Mouse (Mus musculus) olfactory bulb, adult 2 months (tissue): ENCODE data around the gene Sap30l. TPM values are rescaled to one million over a fixed set of nuclear protein-coding genes. Genes with fewer than 3 reads are reported as not detected.
A peak's percentile ranks its signal among the peaks of the same experiment; 100 is the strongest.

Source experiments
- H3K27ac ChIP-seq: fragments of 200-500 bp; 2 replicates; pipeline ENCODE4 v1.5.1; 2012; ENCODE audit warnings: low read depth, low read length; ENCODE audit not compliant: insufficient read depth
- H3K4me1 ChIP-seq: fragments of 200-500 bp; 2 replicates; pipeline ENCODE4 v1.6.1; 2012; ENCODE audit warnings: low read length; ENCODE audit not compliant: control insufficient read depth, insufficient read depth
- H3K4me3 ChIP-seq: fragments of 200-500 bp; 2 replicates; pipeline ENCODE4 v1.5.1; 2012; ENCODE audit warnings: mild to moderate bottlenecking, low read depth, low read length, moderate library complexity; ENCODE audit not compliant: insufficient read depth
- CTCF ChIP-seq: fragments of 200-500 bp; IDR thresholded peaks from 2 replicates; pipeline ENCODE4 v1.5.1; 2012; ENCODE audit warnings: low read depth, mild to moderate bottlenecking, low read length, moderate library complexity; ENCODE audit not compliant: insufficient read depth
- POLR2A ChIP-seq: fragments of 200-500 bp; IDR thresholded peaks from 2 replicates; pipeline ENCODE4 v1.6.1; 2012; ENCODE audit warnings: mild to moderate bottlenecking, low read depth, low read length, moderate library complexity; ENCODE audit not compliant: insufficient read depth
- WGBS: fragments of 180-500 bp; shearing (Covaris S2); methylation state at CpG from one replicate; pipeline ENCODE4 v1.1.7; 2018; 5-methylcytosine and 5-hydroxymethylcytosine counted together
- polyA plus RNA-seq: library from polyadenylated mRNA; stranded (reverse); fragments of >200 nt; gene quantifications from 2 replicates; pipeline ENCODE4 v1.2.4, GENCODE M21; 2012; ENCODE audit warnings: low replicate concordance; ENCODE audit not compliant: missing spikeins, insufficient read depth, insufficient read length

Sap30l gene
- polyA plus RNA-seq, 1 experiment = not detected

DNA sequence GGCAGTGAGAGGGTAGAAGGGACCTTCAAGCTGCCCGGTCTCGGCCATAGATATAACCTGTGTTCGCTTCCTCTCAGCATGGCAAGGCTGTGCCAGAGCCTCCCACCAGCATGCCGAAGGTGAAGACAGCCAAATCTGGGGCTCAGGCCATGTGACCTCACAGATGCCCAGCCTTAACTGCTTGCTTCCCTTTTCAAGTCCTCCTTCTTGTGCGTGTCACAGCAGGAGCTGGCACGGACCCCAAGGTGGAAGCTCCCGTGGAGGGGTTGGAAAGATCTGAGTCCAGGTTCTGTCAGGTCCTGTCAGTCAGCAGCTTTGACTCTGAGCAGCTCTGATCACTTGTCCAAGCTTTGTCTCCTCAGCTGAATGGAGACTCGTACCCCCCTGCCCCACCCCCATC is 29.8 kb upstream of the Sap30l start:
- 79% methylated on average over 8 of the region's 8 CpGs for WGBS

DNA sequence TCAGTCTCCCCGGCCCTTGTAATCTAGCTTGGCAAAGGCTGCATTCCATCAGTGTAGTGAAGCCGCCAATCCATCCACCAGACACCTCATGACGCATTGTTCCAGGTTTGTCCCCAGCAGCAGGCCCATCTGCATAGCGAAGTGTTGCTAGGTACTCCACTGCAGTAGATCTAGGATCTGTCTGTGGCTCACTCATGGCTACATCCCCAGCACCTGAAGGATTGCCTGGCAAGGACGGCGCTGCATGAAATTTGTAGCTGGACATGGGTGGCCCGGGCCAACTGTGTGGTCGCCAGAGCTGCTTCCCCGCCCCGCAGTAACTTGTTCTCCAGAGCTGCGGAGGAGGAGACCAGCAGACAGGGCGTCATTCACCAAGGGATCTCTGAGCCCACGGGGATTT is 28.0 kb upstream of the Sap30l start:
- Histone ChIP-seq H3K27ac (no peak overlapping the region), H3K4me1 (peaks cover 14% of the 10 kb centered on the region), H3K4me3 (no peak overlapping the region)
- TF ChIP-seq POLR2A (no peak), CTCF (no peak)
- WGBS = 65% methylated on average over 13 of the region's 13 CpGs

More for the DNA sequence above, 29.8 kb upstream of the Sap30l start:
- Histone ChIP-seq H3K27ac (no peak overlapping the region), H3K4me1 (peaks cover 14% of the 10 kb centered on the region), H3K4me3 (no peak overlapping the region)
- TF ChIP-seq POLR2A (no peak), CTCF (no peak)

DNA sequence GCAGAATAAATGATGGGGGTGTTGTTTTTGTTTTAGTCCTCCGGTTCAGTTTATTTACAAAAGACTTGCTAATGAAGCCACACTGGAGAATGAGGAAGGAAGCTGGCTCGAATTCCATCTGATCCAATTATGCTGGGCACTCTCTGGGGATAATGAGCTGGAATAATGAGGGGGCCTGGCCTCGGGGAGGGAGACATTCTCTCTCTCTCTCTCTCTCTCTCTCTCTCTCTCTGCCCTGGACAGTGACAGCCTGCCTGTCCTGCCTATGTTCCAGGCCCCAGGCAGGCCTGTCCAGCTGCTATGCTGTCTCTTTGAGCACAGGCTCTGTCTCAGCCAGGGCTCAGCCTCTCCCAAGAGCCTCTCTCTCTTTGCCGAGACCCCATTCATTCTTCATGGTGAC is 27.5 kb upstream of the Sap30l start:
- H3K4me3 ChIP-seq = no peak overlapping the region
- H3K27ac ChIP-seq = no peak overlapping the region
- WGBS = 38% methylated on average over 4 of the region's 4 CpGs
- TF ChIP-seq POLR2A (no peak), CTCF (no peak)
- peaks cover 17% of the 10 kb centered on the region for H3K4me1 ChIP-seq

GRCm38 (mm10) chr11:57775868-57776267 is 25.6 kb upstream of the Sap30l start:
- WGBS = 77% methylated on average over 6 of the region's 6 CpGs

GRCm38 (mm10) chr11:57776546-57776945 is 24.9 kb upstream of the Sap30l start:
- Histone ChIP-seq H3K4me1 (peaks cover 17% of the 10 kb centered on the region), H3K27ac (no peak overlapping the region), H3K4me3 (no peak overlapping the region)
- WGBS = 92% methylated on average over 3 of the region's 3 CpGs
- no peak for TF ChIP-seq CTCF
- TF ChIP-seq POLR2A = no peak

More at GRCm38 (mm10) chr11:57775868-57776267, 25.6 kb upstream of the Sap30l start:
- Histone ChIP-seq H3K4me1 (peaks cover 17% of the 10 kb centered on the region), H3K27ac (no peak overlapping the region), H3K4me3 (no peak overlapping the region)
- TF ChIP-seq CTCF (no peak), POLR2A (no peak)

DNA sequence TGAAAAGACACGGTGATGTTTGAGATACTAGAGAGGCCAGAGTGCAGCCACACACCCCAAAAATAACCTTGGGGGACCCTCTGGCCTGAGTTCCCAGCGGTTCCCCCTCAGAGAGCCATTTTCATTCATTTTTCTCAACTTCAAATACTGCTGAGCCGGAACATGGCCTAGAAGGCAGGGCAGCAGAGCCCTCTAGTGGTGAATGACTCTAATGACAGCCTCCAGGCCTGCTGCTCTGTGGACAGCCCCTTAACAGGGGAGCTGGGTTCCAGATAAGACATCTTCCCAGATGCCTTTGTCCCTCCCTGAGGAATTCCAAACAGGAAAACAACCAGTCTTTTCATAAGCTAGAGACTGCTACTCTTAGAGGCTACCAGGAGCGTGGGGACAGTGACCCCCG is 23.1 kb upstream of the Sap30l start:
- Histone ChIP-seq H3K4me3 (no peak overlapping the region), H3K4me1 (peaks cover 17% of the 10 kb centered on the region), H3K27ac (no peak overlapping the region)
- TF ChIP-seq POLR2A (no peak), CTCF (peak; percentile 69; the same call in 1 of the 2 replicates)
- WGBS = 25% methylated on average over 5 of the region's 5 CpGs

DNA sequence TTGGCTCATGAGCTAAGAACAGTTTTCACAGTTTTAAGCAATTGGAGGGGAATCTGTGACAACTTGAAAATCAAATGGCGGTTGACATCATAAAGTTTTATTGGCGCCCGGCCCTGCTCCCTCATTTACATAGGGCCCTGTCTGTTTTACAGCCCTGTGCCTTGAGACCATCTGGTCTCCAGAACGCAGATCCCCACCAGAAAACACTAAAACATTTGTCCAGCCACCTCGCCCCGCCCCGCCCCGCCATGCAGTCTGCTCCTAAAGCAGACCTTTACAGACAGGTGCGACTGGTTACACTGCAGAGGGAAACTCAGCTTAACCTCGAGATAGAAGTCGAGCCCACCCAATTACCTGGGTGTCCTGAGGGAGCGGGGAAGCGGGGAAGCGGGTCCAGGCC is 21.6 kb upstream of the Sap30l start:
- Histone ChIP-seq H3K4me1 (peaks cover 9% of the 10 kb centered on the region; the same call in 1 of the 2 replicates), H3K27ac (no peak overlapping the region), H3K4me3 (no peak overlapping the region)
- 95% methylated on average over 14 of the region's 14 CpGs for WGBS
- TF ChIP-seq CTCF (no peak), POLR2A (no peak)

DNA sequence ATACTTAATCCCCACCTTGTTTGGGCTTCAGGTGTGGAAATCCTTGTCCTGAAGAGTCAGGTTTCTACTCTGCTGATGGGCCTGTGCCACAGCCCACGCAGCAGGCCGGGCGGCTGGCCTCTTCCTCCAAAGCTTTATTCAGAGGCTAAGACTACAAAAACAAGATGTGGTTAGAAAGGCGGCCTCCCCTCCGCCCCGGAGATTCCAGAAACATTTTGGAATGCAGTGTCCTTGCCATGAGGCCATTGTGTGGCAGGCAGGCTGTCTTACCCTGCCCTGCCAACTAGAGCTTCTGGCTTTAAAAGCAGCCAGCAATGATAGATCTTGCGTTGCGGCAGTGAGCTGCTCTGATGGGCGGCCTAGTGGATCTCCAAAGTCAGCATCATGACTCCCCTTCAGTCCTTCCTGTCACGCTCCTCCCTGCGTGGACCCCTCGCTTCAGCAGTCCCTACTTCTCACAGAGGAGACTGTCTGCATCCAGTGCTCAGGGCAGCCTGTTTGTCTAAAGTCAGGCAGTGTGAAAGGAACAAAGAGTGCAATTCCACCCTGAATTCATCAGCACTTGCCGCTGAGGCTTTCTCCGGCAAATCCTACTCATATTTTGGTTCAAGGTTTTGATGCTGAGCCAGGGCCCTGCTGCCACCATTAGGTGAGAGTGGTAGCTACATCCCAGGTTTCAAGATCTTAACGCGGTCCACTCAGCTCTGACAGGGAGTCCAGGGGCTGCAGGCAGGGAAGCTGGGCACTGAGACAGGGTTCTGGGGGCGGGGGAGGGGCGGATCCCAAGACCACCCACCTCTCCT is 14.6 kb upstream of the Sap30l start:
- TF ChIP-seq CTCF (no peak), POLR2A (no peak)
- H3K4me3 ChIP-seq = no peak overlapping the region
- peaks cover 6% of the 10 kb centered on the region for H3K4me1 ChIP-seq
- WGBS = 38% methylated on average over 18 of the region's 18 CpGs
- H3K27ac ChIP-seq = no peak overlapping the region

DNA sequence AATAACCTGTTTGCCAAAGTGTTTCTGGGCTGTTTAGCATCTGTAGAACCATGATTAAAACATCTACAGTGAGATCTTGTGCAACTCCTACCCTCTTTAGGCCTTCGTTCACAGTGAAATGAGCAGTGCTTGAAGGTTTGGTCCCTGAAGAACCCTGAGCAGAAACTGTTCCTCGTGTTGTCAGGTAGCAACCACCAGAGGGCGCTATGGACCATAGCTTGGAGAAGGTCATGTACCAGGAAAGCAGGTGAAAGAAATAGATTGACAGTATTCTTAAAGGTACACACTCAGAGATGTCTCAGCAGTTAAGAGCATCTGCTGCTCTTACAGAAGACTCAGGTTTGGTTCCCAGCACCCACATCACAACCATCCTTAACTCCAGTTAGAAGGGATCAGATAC is 13.5 kb upstream of the Sap30l start:
- Histone ChIP-seq H3K4me1 (peaks cover 6% of the 10 kb centered on the region), H3K4me3 (no peak overlapping the region), H3K27ac (no peak overlapping the region)
- TF ChIP-seq CTCF (no peak), POLR2A (no peak)
- WGBS = 43% methylated on average over 3 of the region's 3 CpGs
